Mouse (Mus musculus) kidney, postnatal 25 days (tissue): Measurements from ENCODE around the gene Myl12a.

Source experiments
- DNase-seq, 2 experiments: peaks; one replicate each; pipeline ENCODE4 v3.0.0; 2021; ENCODE audit warnings: mixed read lengths in 2 of 2

Myl12a gene

DNA sequence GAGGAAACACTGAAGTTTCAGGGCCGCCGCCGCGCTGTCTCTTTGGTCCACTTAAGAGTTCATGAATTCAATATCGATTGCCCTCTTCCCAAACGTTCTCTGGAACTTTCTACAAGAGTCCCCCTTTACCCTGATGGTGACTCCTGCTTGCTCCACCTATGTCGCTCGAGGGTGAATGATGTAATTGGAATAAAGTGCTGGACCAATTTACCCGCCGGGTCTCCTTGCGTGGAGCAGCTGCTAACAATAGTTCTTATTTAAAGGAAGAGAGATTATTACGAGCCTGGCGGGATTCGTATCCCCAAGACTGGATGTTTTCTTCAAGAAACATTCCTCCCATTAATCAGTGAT is at the start of gene Myl12a:
Myl12a (minus strand) TSS at position 135 of the 351 bp plus-strand sequence.
- no peak for DNase-seq

DNA sequence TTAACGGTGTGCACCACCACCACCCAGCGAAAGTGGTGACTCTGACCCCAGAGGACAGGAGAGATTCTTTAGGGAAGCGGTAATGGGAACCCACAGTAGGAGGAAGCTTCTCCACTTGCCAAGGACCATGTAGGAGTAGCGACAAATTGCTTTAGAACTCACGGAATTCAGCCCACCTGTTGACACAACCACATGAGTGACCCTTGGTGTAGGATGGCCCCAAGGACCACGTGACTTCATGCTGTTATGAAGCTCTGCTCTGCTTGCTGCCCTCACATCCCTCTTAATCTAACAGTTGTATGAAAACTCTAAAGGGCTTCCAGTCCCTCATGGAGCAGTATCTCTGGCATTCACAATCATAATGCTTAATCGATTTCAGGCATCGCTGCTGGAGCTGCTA is 46.6 kb upstream of the Myl12a start:
- DNase-seq = no peak

GRCm38 (mm10) chr17:71046856-71047255 is 44.2 kb upstream of the Myl12a start:
- no peak for DNase-seq

GRCm38 (mm10) chr17:71045591-71045990 is 42.9 kb upstream of the Myl12a start:
- DNase-seq = no peak

DNA sequence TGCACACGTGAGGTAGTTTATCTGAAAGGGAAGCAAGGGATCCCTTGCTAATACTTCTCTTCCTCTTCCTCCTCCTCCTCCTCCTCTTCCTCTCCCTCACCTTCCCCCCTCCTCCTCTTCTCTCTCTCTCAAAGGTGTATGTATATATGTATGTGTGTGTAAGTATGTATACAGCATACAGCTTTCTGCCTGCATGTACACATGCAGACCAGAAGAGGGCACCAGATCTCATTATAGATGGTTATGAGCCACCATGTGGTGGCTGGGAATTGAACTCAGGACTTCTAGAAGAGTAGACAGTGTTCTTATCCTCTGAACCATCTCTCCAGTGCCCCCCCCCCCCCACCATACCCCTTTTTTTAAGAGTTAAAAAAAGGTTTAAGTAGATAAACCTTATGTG is 40.0 kb upstream of the Myl12a start:
- no peak for DNase-seq

- no peak for DNase-seq
Measured at GRCm38 (mm10) chr17:71040582-71040880, 37.9 kb upstream of the Myl12a start.

DNA sequence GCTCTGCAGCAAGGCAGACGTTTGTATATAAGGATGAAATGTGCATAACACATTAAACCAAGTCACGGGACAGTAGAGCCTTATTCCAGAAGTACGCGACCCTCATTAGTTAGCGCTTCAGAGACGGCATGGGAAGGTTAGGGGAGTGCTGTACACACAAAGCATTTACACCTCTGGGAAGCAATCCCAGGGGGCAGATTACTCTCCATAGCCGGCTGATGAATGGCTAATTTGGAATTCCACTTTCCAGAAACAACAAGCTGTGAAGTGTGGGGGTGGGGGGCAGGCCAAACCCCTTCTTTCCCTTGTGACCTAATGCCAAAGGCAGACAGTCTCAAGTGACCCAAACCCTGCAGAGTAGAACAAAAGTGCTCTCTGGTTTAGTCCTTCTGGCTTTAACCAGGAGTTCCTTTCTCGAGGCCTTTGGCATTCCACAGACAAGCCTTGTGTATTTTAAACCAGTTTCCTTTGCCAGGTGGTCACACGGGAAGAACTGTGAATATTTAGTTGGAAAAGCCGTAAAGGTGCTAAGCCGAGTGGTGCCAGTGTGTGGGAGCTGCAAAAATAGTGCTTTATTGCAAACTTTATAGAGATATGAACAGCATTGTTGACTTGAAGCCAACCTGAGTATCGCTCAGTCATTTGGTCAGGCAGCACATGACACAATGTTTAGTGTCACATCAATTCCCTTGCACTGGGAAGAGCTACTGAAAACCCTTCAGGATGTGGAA is 37.3 kb upstream of the Myl12a start:
- DNase-seq = peak in 1 of 2 experiments; percentile 44

DNA sequence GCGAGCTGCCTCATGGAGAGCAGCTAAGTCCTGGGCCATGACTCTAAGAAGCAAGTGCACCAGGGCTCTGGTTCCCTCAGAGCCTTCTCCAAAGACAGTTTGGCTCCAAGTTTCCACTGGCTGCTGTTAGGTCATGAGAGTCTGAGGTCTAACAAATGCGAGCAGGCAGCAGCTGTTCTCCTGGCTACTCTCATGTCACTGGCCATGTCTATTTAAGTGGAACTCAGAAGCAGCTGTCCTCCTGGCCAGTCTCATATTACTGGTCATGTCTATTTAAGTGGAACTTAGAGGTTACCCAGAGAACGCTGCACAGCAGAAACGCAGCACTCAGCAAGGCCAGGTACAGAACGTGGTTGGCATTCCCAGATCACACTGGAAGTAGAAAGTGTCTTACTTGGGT is 36.1 kb upstream of the Myl12a start:
- DNase-seq = no peak

DNA sequence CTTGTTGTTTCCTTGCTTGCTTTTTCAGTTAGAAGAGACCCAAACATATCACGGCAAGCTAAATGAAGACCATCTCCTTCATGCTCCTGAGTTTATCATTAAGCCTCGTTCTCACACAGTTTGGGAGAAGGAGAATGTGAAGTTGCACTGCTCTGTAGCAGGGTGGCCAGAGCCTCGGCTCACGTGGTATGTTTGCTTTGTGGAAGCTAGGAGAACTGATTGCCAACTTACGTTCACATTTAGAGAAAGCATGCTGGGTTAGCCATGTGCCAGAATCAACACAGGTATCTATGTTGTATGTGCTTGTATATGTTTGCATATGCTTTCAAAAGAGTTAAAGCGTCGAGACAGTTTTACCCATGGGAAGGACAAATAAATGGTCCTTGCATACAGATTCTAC is 34.5 kb upstream of the Myl12a start:
- DNase-seq = no peak

- no peak for DNase-seq
Measured at GRCm38 (mm10) chr17:71034472-71034871, 31.8 kb upstream of the Myl12a start.

GRCm38 (mm10) chr17:71032719-71033118 is 30.0 kb upstream of the Myl12a start:
- no peak for DNase-seq

DNA sequence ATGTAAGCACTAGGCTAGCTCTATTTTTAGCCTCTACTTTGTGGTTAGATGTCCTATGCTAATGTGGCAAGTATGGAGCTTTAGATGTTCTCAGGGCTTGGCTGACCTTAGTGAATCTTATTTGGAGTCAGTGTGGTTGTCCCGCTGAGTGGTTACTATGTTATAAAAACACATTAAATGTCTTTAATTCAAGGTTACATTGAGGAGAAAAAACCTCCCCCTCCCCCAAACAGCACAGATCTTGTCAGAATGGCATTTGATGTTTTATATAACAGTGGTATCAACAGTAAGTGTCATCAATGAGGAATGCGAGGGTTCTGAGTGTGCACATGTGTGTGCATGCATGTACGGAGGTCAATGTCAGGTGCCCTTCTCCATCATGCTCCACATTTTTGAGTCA is 24.5 kb upstream of the Myl12a start:
- no peak for DNase-seq

DNA sequence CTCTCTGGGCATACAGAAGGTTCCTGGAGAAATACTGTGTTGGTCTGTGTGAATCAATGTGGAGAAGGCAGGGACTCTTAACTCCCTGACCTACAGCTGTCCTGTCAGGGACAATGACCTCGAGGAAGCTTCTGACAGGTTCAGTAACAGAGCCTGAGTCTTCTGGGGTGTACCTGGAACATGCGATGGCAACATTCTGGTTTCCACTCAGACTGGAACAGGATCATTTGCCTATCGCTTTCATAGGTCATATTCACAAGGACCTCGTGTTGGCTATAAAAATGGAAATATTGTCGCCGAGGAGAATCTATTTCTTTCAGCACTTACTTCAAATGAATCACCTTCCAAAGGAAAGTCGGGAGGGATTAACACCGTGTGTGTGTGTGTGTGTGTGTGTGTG is 23.2 kb upstream of the Myl12a start:
- DNase-seq = no peak

DNA sequence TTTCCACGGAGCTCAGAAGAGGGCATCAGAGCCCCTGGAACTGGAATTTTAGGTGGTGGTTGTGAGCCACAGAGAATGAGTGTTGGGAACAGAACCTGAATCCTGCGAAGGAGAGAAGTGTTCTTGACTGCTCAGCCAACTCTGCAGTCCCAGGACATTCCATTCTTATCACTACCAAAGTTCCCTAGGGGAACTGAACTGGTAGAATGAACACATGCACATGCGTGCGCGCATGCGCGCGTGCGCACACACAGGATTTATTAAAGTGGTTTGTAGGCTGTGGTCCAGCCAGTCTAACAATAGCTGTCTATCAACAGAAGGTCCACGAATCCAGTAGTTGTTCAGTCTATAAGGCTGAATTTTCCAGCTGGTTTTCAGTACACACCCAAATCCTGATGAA is 21.4 kb upstream of the Myl12a start:
- no peak for DNase-seq

- DNase-seq = no peak
Measured at GRCm38 (mm10) chr17:71022841-71023240, 20.2 kb upstream of the Myl12a start.

DNA sequence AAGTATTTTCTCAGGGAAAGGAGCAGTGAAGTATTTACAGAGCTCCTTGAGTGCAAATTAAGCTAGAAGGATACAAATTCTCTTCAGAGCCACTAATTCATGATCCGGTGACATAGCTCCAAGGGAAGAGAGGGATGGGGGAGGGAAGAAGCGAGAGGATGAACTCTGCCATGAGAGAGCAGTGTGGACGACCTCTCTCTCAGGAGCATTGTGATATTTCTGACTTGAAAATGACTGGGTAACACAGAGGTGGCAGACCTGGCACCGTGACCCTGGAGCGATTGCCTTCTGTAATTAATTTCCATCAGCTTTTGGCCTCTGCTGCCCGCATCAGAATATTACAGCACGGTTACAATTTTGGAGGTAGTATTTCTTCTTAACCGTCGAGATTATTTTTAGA is 17.2 kb upstream of the Myl12a start:
- no peak for DNase-seq

DNA sequence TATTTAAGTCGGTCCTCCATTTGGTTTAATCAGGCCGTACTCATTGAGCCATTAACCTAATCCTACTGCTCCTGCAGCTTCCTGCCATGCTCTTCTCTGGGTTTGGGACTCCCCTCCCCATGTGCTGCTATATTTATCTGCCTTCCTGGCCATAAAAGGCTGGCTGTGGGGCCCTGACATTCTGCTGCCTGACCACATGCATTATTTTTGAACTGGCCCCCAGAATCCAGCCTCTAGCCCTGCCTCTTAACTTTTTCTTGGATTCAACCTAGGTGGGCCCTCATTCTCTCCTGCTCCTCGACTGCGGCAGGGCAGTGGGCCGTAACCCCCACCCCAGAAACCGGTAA is 16.6 kb upstream of the Myl12a start:
- no peak for DNase-seq

GRCm38 (mm10) chr17:71018616-71019308 is 16.1 kb upstream of the Myl12a start:
- no peak for DNase-seq

- DNase-seq = no peak
Measured at GRCm38 (mm10) chr17:71018151-71018550, 15.5 kb upstream of the Myl12a start.

- DNase-seq = no peak
Measured at GRCm38 (mm10) chr17:71017457-71017998, 14.8 kb upstream of the Myl12a start.

- DNase-seq = peak in 1 of 2 experiments; percentile 44
Measured at GRCm38 (mm10) chr17:71014911-71015310, 12.2 kb upstream of the Myl12a start.

- DNase-seq = no peak
Measured at GRCm38 (mm10) chr17:71013105-71013504, 10.4 kb upstream of the Myl12a start.

DNA sequence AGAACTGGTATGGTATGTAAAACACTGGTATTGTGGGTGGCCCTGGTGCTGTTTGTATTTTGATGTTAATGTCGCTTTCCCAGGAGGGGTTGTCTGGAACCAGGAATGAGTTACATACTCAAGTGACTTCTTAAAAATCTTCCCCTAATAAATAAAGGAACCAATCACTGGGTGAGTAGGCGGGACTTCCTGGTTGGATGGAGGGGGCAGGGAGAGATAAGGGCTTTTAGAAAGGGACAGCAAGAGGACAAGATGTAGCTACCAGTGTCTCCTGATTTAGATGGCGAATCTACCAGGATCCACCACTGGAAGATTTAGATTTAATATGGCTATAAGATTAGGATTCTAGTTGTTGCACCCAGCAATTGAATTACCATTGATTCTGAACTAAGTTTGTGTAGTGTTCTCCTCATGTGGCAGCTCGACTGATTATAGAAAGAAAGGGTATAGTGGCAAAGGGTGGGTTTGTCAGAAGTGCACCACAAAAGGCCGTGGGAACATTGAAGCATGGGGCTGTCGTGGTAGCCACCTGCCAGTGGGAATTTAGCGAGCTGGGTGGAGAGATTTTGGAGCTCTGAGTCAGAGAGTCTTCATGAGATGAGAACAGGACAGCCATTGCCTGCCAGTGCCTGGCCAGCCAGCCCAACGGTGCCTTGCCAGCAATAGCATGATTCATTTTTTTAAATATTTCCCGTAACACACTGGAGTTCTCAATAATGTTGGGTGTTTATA is 9.4 kb upstream of the Myl12a start:
- no peak for DNase-seq

DNA sequence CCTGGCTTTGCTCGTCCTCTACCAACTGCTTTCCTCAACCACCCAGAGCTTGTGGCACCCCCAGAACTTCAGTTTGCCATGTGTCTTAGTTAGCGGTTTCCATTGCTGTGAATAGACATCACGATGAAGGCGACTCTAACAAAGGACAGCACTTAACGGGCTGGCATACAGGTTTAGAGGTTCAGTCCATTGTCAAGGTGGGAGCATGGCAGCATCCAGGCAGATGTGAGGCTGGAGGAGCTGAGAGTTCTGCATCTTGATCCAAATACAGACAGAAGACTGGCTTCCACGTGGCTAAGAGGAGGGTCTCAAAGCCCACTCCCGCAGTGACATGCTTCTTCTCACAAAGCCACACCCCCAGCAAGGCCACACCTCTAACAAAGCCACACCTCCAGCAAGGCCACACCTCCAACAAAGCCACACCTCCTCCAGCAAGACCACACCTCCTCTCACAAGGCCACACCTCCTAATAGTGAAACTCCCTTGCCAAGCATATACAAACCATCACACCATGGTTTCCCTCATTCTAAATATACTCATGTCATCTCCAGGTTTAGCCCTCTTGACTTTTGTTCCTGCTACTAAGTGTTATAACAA is 8.1 kb upstream of the Myl12a start:
- no peak for DNase-seq
